Mouse (Mus musculus): Measurements from ENCODE around the gene Cym. TPM values are rescaled to one million over a fixed set of nuclear protein-coding genes. Genes with fewer than 3 reads are reported as not detected.

Cym gene
- polyA plus RNA-seq, 1 experiment from 2014 or later, result not detected

GRCm38 (mm10) chr3:107162741-107163140 lies 58.8 kb downstream of the Cym start:
- Histone ChIP-seq H3K36me3 (ENCODE audit: inconsistent target) (no peaks in the 10 kb centered on the region), H3K79me2 (ENCODE audit: inconsistent target) (no peaks in the 10 kb centered on the region), H3K4me3 (ENCODE audit: inconsistent target) (no peak overlapping the region), H3K27ac (no peak overlapping the region)
- WGBS (ENCODE audit: missing documents), result 100% methylated on average over 2 of the region's 2 CpGs

Other genes with a start within 250 kb of the Cym start
- 0.11 to 0.72 TPM (median 0.15 TPM) in 3 replicates for gene Kcna3, start 185.6 kb downstream of the Cym start, polyA plus RNA-seq (2018)
- gene Kcna2, start 120.6 kb downstream of the Cym start, polyA plus RNA-seq (2018), result 0.02 to 0.29 TPM (median 0.07 TPM) in 3 replicates
- not detected in 3 replicates for gene Kcna10, start 38.7 kb downstream of the Cym start, polyA plus RNA-seq (2018)
- gene A630076J17Rik, start 8.9 kb upstream of the Cym start, polyA plus RNA-seq (2018), result not detected in 3 replicates
- not detected in 3 replicates for gene Prok1, start 18.0 kb upstream of the Cym start, polyA plus RNA-seq (2018)
- gene Lamtor5, start 57.1 kb upstream of the Cym start, polyA plus RNA-seq (2018), result 134 to 197 TPM (median 162 TPM) in 3 replicates
- gene Slc16a4, start 69.5 kb upstream of the Cym start, polyA plus RNA-seq (2018), result not detected in 3 replicates
- gene Rbm15, start 111.9 kb upstream of the Cym start, polyA plus RNA-seq (2018), result 5.4 to 9.7 TPM (median 8.7 TPM) in 3 replicates
- not detected in 3 replicates for gene Kcnc4, start 237.8 kb upstream of the Cym start, polyA plus RNA-seq (2018)